Comparison of ENCODE assay signal across 9 mouse cellular contexts in genomic region chr3:105047616-105048015, GRCm38 (mm10). TPM values are rescaled to one million over a fixed set of nuclear protein-coding genes. Genes with fewer than 3 reads are reported as not detected.
DNase-seq lines count a peak whose midpoint lies in the region; ATAC-seq and TF ChIP-seq lines count a peak whose summit lies in the region.
"Had no signal": no experiment of that assay in that cellular context is flagged by ENCODE, and none has a peak within 500 bp of the region (broad histone marks: within the 10 kb centered on the region; RNA-seq: fewer than 3 reads in every experiment).

No protein-coding gene starts in this region.

- ATAC-seq in neural tube, embryonic 13.5 days (ENCODE audit: low read depth), result no peak
- peak; percentile 56 for ATAC-seq in heart, postnatal 0 days (ENCODE audit: insufficient read depth, low read depth)
- no peak for ATAC-seq in forebrain, embryonic 14.5 days
- no peak for ATAC-seq in activated CD4-positive, CD25-positive, alpha-beta regulatory T cell, adult 4 months

- peaks cover 77% of the 10 kb centered on the region for H3K4me1 ChIP-seq in neural tube, embryonic 13.5 days (replicated peaks)
- peaks cover 68% of the 10 kb centered on the region for H3K4me1 ChIP-seq in heart, postnatal 0 days (ENCODE audit: control insufficient read depth, insufficient read depth)
- peaks cover 19% of the 10 kb centered on the region for H3K4me1 ChIP-seq in forebrain, embryonic 14.5 days (ENCODE audit: control insufficient read depth, insufficient read depth, low read length)

- no peaks in the 10 kb centered on the region for H3K27me3 ChIP-seq in neural tube, embryonic 13.5 days
- H3K27me3 ChIP-seq in heart, postnatal 0 days (ENCODE audit: control insufficient read depth, insufficient read depth, low read length), result no peaks in the 10 kb centered on the region
- H3K27me3 ChIP-seq in forebrain, embryonic 14.5 days (replicated peaks; ENCODE audit: control insufficient read depth, insufficient read depth, low read length), result no peaks in the 10 kb centered on the region

- H3K9ac ChIP-seq in neural tube, embryonic 13.5 days, result peak overlapping the region; percentile 12; the same call in 1 of the 2 replicates
- H3K9ac ChIP-seq in heart, postnatal 0 days (replicated peaks; ENCODE audit: low read depth, low read length), result peak overlapping the region; percentile 18; the same call in 1 of the 2 replicates
- H3K9ac ChIP-seq in forebrain, embryonic 14.5 days (ENCODE audit: low read length), result no peak overlapping the region

- no peak overlapping the region for H3K27ac ChIP-seq in neural tube, embryonic 13.5 days (replicated peaks)
- peak overlapping the region; percentile 65 for H3K27ac ChIP-seq in gastrocnemius, adult 2 months
- H3K27ac ChIP-seq in heart, postnatal 0 days (ENCODE audit: low read depth), result peak overlapping the region; percentile 80
- no peak overlapping the region for H3K27ac ChIP-seq in forebrain, embryonic 14.5 days (ENCODE audit: low read depth, low read length)

- intact Hi-C loops in gastrocnemius, adult 2 months (cut with DNase I), result no loop called here

- H3K4me2 ChIP-seq in neural tube, embryonic 13.5 days, result no peak overlapping the region
- H3K4me2 ChIP-seq in heart, postnatal 0 days (ENCODE audit: low read depth, low read length), result peak overlapping the region; percentile 54
- no peak overlapping the region for H3K4me2 ChIP-seq in forebrain, embryonic 14.5 days (ENCODE audit: low read length)

- H3K36me3 ChIP-seq in neural tube, embryonic 13.5 days, result no peaks in the 10 kb centered on the region
- H3K36me3 ChIP-seq in heart, postnatal 0 days (replicated peaks; ENCODE audit: control insufficient read depth, insufficient read depth, low read length), result no peaks in the 10 kb centered on the region
- H3K36me3 ChIP-seq in forebrain, embryonic 14.5 days (ENCODE audit: control insufficient read depth, insufficient read depth, low read length), result no peaks in the 10 kb centered on the region

- TF ChIP-seq CTCF in gastrocnemius, adult 2 months (IDR thresholded peaks at IDR 0.05), result no peak
- TF ChIP-seq CTCF in heart, postnatal 0 days (IDR thresholded peaks at IDR 0.05; ENCODE audit: low read depth), result no peak

- WGBS in neural tube, embryonic 13.5 days, result 76% methylated on average over 8 of the region's 8 CpGs
- 10% methylated on average over 8 of the region's 8 CpGs for WGBS in heart, postnatal 0 days
- WGBS in forebrain, embryonic 14.5 days, result 90% methylated on average over 8 of the region's 8 CpGs

- TF ChIP-seq EP300 in heart, postnatal 0 days (IDR thresholded peaks at IDR 0.05; ENCODE audit: low read depth), result no peak

- no peaks in the 10 kb centered on the region for H3K9me3 ChIP-seq in neural tube, embryonic 13.5 days
- H3K9me3 ChIP-seq in heart, postnatal 0 days (replicated peaks; ENCODE audit: control insufficient read depth, low read length), result no peaks in the 10 kb centered on the region
- H3K9me3 ChIP-seq in forebrain, embryonic 14.5 days (replicated peaks; ENCODE audit: control insufficient read depth, low read length), result no peaks in the 10 kb centered on the region

- DNase-seq in neural tube, embryonic 10.5 days (ENCODE audit: extremely low spot score, low spot score), result no peak
- DNase-seq in gastrocnemius, adult 2 months, result peak; percentile 74
- peak; percentile 49 for DNase-seq in heart, postnatal 0 days (ENCODE audit: low spot score)
- peak; percentile 68 for DNase-seq in lung, postnatal 14 days
- DNase-seq in thymus, postnatal 25 days, result no peak
- no peak for DNase-seq in forebrain, embryonic 14.5 days (ENCODE audit: low spot score)

- no peak overlapping the region for H3K4me3 ChIP-seq in neural tube, embryonic 13.5 days
- peak overlapping the region; percentile 38 for H3K4me3 ChIP-seq in gastrocnemius, adult 2 months
- H3K4me3 ChIP-seq in heart, postnatal 0 days (ENCODE audit: low read depth, low read length), result peak overlapping the region; percentile 22
- H3K4me3 ChIP-seq in forebrain, embryonic 14.5 days (ENCODE audit: low read depth, low read length), result no peak overlapping the region

RNA-seq across cellular contexts. Expression of gene Cttnbp2nl, which starts 5.3 kb away (rescaled TPM):
- 52.8 and 59.4 TPM in 2 replicates for polyA plus RNA-seq in neural tube, embryonic 13.5 days (2015; fragmentation: Nextera tagmentation; extraction: Ambion mirVana)
- total RNA-seq in gastrocnemius, adult 2 months (2021), result 1 to 10 TPM; 4.5 to 8.4 TPM
- total RNA-seq in heart, postnatal 0 days (2014; rRNA removed; ENCODE audit: low replicate concordance), result 8.9 and 15.0 TPM in 2 replicates
- 12.6 and 13.5 TPM in 2 replicates for polyA plus RNA-seq in heart, postnatal 0 days (2015; fragmentation: Nextera tagmentation; extraction: Ambion mirVana)
- polyA plus RNA-seq in forebrain, embryonic 14.5 days (2014; fragmentation: Nextera tagmentation; extraction: Ambion mirVana), result 42.8 and 51.3 TPM in 2 replicates
- not detected for polyA plus RNA-seq in activated CD4-positive, CD25-positive, alpha-beta regulatory T cell, adult 4 months (2017; shearing (Covaris generic))

RNA-seq across cellular contexts. Expression of gene 4930564D02Rik, which starts 19.0 kb away (rescaled TPM):
- polyA plus RNA-seq in neural tube, embryonic 13.5 days (2015; fragmentation: Nextera tagmentation; extraction: Ambion mirVana), result not detected in 2 replicates
- not detected for total RNA-seq in gastrocnemius, adult 2 months (2021)
- not detected in 2 replicates for total RNA-seq in heart, postnatal 0 days (2014; rRNA removed; ENCODE audit: low replicate concordance)
- polyA plus RNA-seq in heart, postnatal 0 days (2015; fragmentation: Nextera tagmentation; extraction: Ambion mirVana), result not detected in 2 replicates
- not detected in 2 replicates for polyA plus RNA-seq in forebrain, embryonic 14.5 days (2014; fragmentation: Nextera tagmentation; extraction: Ambion mirVana)
- not detected for polyA plus RNA-seq in activated CD4-positive, CD25-positive, alpha-beta regulatory T cell, adult 4 months (2017; shearing (Covaris generic))
- total RNA-seq: gastrocnemius, postnatal 4 days had no signal

Comparison
In these comparisons a context has a peak if more than half of its experiments do, and no peak if none do; other contexts are left out.
1. H3K27ac ChIP-seq: peak in gastrocnemius, adult 2 months (single experiment) and heart, postnatal 0 days (single experiment); none in neural tube, embryonic 13.5 days (single experiment) and forebrain, embryonic 14.5 days (single experiment).
2. H3K4me3 ChIP-seq: peak in gastrocnemius, adult 2 months (single experiment) and heart, postnatal 0 days (single experiment); none in neural tube, embryonic 13.5 days (single experiment) and forebrain, embryonic 14.5 days (single experiment).
3. DNase-seq: peak in gastrocnemius, adult 2 months (single experiment), heart, postnatal 0 days (single experiment) and lung, postnatal 14 days (single experiment); none in neural tube, embryonic 10.5 days (single experiment), thymus, postnatal 25 days (single experiment) and forebrain, embryonic 14.5 days (single experiment).
4. RNA of gene Cttnbp2nl, which starts 5.3 kb away (polyA plus RNA-seq): 52.8 to 59.4 TPM in neural tube, embryonic 13.5 days, 42.8 to 51.3 TPM in forebrain, embryonic 14.5 days and 12.6 to 13.5 TPM in heart, postnatal 0 days; not detected in activated CD4-positive, CD25-positive, alpha-beta regulatory T cell, adult 4 months; every median in the first group is over 10 times any median in the second.